Mouse (Mus musculus) spleen, adult 2 months (tissue): Measurements from ENCODE around the gene Grm1.

ENCODE experiments used
- CTCF ChIP-seq: fragments of 200-500 bp; IDR thresholded peaks from 2 replicates; pipeline ENCODE4 v1.5.1; 2011; ENCODE audit warnings: mild to moderate bottlenecking, inconsistent platforms; ENCODE audit not compliant: insufficient read depth, insufficient read length, insufficient replicate concordance; ENCODE audit errors: extremely low read depth
- POLR2A ChIP-seq: fragments of 200-500 bp; IDR thresholded peaks from 2 replicates; pipeline ENCODE4 v1.6.1; 2011; ENCODE audit warnings: low read depth, low read length, inconsistent platforms

DNA sequence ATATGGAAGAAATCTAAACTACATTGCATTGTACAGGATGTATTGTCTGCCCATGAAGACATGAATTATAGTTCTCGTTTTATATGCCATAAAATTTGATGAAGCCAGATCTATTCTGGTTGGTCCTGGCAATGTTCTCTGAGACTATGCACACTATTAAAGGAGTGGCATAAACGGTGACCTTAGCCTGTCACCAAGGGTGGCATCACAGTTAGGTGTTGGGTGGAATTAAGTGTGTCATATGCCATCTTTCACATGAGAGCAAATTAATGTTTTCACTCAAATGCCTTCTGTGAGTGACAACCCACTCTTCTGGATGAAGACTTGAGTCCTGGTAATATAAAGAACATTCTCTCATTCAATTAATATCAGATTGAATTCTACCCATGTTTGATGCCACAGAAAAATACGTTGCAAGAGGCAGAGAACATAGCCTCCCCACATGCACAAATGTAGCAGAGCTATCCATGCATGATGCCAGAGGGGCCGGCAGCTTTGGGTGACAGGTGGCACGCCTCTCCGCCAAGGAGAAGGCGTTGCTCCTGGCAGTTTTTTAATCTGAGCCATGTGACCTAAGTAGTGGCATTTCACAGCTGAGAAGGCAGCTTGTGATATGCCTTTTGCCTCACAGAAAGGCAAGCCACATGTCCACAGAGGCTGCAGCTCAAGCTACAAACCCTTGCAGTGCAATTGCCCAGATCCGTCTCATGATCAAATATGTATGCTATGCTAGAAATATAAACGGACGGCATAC is 20.7 kb downstream of the Grm1 start:
- TF ChIP-seq CTCF (no peak), POLR2A (no peak)
